Mouse (Mus musculus) common myeloid progenitor, adult 5-6 weeks (primary cell): ENCODE results near the gene Zfp973. TPM values are rescaled to one million over a fixed set of nuclear protein-coding genes. Genes with fewer than 3 reads are reported as not detected.
"Not testable (repeated sequence)": the region's sequence is repeated elsewhere in the genome, so short reads cannot be mapped to it uniquely, and the experiment has no call there.

Experiments
- ATAC-seq: replicated peaks from 2 replicates; pipeline ENCODE4 v1.8.0; 2016; ENCODE audit warnings: low read depth, mild to moderate bottlenecking, moderate TSS enrichment, inconsistent platforms; ENCODE audit not compliant: poor library complexity, severe bottlenecking
- total RNA-seq: library from RNA; stranded (forward); fragments of 200-1000, 187-1606 nt; gene quantifications from 2 replicates; pipeline ENCODE4 v1.2.3, GENCODE M21; 2017

The Zfp973 gene
- total RNA-seq, result 12.5 and 13.6 TPM in 2 replicates

GRCm38 (mm10) chr2:176670222-176670621, at the start of gene Zfp973:
TSS of gene Zfp973 (plus strand) at chr2:176670522.
- ATAC-seq, result not testable (repeated sequence)

- ATAC-seq, result not testable (repeated sequence)
Measured at GRCm38 (mm10) chr2:176636244-176636643, 34.1 kb upstream of the Zfp973 start, which contains the start of gene Gm14308. TSS of gene Gm14308 (minus strand) at chr2:176636344.

- ATAC-seq, result not testable (repeated sequence)
Measured at GRCm38 (mm10) chr2:176708051-176708450, 37.7 kb downstream of the Zfp973 start, which contains the start of gene Gm14305. TSS of gene Gm14305 (plus strand) at chr2:176708328.

Other genes with a start within 250 kb of the Zfp973 start
- gene Gm14435, start 246.9 kb upstream of the Zfp973 start, total RNA-seq, result 0.78 and 9.3 TPM in 2 replicates
- 6.6 and 35.1 TPM in 2 replicates for gene Gm14434, start 183.7 kb upstream of the Zfp973 start, total RNA-seq
- gene Zfp967, start 149.5 kb upstream of the Zfp973 start, total RNA-seq, result not detected in 2 replicates
- 6.5 and 11.0 TPM in 2 replicates for gene Gm14308, start 34.2 kb upstream of the Zfp973 start, total RNA-seq
- gene Gm14305, start 37.8 kb downstream of the Zfp973 start, total RNA-seq, result 5.0 and 15.2 TPM in 2 replicates
- gene Gm14295, start 128.1 kb downstream of the Zfp973 start, total RNA-seq, result 9.3 and 16.1 TPM in 2 replicates
- gene Gm14408, start 160.6 kb downstream of the Zfp973 start, total RNA-seq, result not detected in 2 replicates